Mouse (Mus musculus) neutrophil, adult 83 days (primary cell): ENCODE results near the gene Sdc4. TPM values are rescaled to one million over a fixed set of nuclear protein-coding genes. Genes with fewer than 3 reads are reported as not detected.

ENCODE experiments used
- total RNA-seq, 2 experiments: library from RNA; stranded (reverse); gene quantifications; one replicate each; pipeline ENCODE4 v1.2.4; 2023

The Sdc4 gene
- total RNA-seq, result 1 to 10 TPM; 1.3 to 1.4 TPM

GRCm38 (mm10) chr2:164443460-164444000, at the start of gene Sdc4:
Gene Sdc4 (minus strand): TSS chr2:164443887.

GRCm38 (mm10) chr2:164485681-164486257, 42.1 kb upstream of the Sdc4 start, which contains the start of gene Dbndd2:
Gene Dbndd2 (plus strand): TSS chr2:164486106.

GRCm38 (mm10) chr2:164473624-164474023, 29.9 kb upstream of the Sdc4 start, which contains the start of gene Trp53tg5:
Gene Trp53tg5 (minus strand): TSS chr2:164473724.

GRCm38 (mm10) chr2:164460745-164461551, 17.3 kb upstream of the Sdc4 start, which contains the start of gene Gm20458:
Gene Gm20458 (plus strand): TSS chr2:164460967.

DNA sequence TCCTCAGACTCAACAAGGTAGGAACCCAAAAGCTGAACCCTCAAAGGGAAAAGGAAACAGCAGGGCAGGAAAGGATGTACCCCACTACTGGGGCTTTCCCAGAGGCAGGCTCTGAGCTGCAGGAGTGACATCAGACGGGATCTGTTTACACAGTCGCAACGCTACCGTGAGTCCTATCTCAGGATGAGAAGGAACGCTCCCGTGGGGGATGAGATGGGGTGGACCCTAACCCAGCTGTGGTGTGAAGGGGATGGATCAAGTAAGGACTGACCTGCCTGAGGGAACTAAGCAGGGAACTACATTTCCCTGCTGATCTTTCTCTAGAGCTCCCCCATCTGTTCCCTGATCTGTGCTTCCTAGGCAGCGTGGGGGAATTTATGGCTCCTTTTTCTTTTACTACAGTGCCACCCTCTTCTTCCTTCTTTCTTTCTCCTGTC, 13.2 kb upstream of the Sdc4 start, which contains the start of gene Sys1:
Gene Sys1 (plus strand): TSS at position 101 of the 437 bp plus-strand sequence.

GRCm38 (mm10) chr2:164405060-164405459, 38.6 kb downstream of the Sdc4 start, which contains the start of gene Matn4:
Gene Matn4 (minus strand): TSS chr2:164405160.

GRCm38 (mm10) chr2:164402906-164403305, 40.8 kb downstream of the Sdc4 start, which contains the start of gene Rbpjl:
Gene Rbpjl (plus strand): TSS chr2:164403141.

DNA sequence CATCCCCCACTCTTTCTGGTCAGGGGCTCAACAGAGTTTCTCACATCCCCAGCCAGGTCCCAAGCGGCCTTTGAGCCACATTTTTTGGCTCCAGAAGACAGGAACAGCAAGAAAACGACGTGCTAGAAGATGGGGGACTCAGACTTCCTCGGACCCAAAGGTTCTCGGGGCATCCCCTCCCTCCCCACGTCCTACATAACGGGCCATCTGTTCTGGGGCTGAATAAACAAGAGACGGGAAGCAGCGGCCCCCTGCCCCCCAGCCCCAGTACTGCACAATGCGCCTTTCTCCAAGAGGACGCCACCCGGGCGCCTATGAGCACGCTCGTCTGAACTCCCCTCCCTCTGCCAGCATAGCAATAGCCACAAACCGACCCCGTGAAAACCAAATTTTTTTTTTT, 54.7 kb downstream of the Sdc4 start, which contains the start of gene Slpi:
Gene Slpi (minus strand): TSS at position 76 of the 400 bp plus-strand sequence.

Other genes with a start within 250 kb of the Sdc4 start
- gene Wfdc15a, start 243.8 kb downstream of the Sdc4 start, total RNA-seq, result not detected
- not detected for gene Wfdc15b, start 222.2 kb downstream of the Sdc4 start, total RNA-seq
- gene Svs2, start 205.4 kb downstream of the Sdc4 start, total RNA-seq, result not detected
- gene Svs3b, start 187.2 kb downstream of the Sdc4 start, total RNA-seq, result not detected
- gene Svs4, start 165.4 kb downstream of the Sdc4 start, total RNA-seq, result not detected
- gene Svs3a, start 154.6 kb downstream of the Sdc4 start, total RNA-seq, result not detected
- gene Svs6, start 127.1 kb downstream of the Sdc4 start, total RNA-seq, result not detected
- gene Svs5, start 111.1 kb downstream of the Sdc4 start, total RNA-seq, result not detected
- gene Slpi, start 54.8 kb downstream of the Sdc4 start, total RNA-seq, result 100 to 1,000 TPM; 492 to 509 TPM
- gene Rbpjl, start 40.7 kb downstream of the Sdc4 start, total RNA-seq, result not detected
- not detected for gene Matn4, start 38.7 kb downstream of the Sdc4 start, total RNA-seq
- 10 to 100 TPM; 26.3 to 27.8 TPM for gene Sys1, start 13.1 kb upstream of the Sdc4 start, total RNA-seq
- 1 to 10 TPM in 1 of 2 experiments, not detected in 1; 1.7 TPM for gene Gm20458, start 17.1 kb upstream of the Sdc4 start, total RNA-seq
- gene Trp53tg5, start 29.8 kb upstream of the Sdc4 start, total RNA-seq, result not detected
- 1 to 10 TPM; 2.1 to 2.7 TPM for gene Dbndd2, start 42.2 kb upstream of the Sdc4 start, total RNA-seq
- gene Pigt, start 53.6 kb upstream of the Sdc4 start, total RNA-seq, result 10 to 100 TPM; 51.9 to 55.3 TPM
- not detected for gene Wfdc2, start 118.5 kb upstream of the Sdc4 start, total RNA-seq
- not detected for gene Spint3, start 129.6 kb upstream of the Sdc4 start, total RNA-seq
- gene Wfdc6a, start 141.6 kb upstream of the Sdc4 start, total RNA-seq, result not detected
- not detected for gene Eppin, start 149.7 kb upstream of the Sdc4 start, total RNA-seq
- gene Wfdc6b, start 169.6 kb upstream of the Sdc4 start, total RNA-seq, result not detected
- gene Wfdc8, start 169.7 kb upstream of the Sdc4 start, total RNA-seq, result not detected
- gene Wfdc16, start 194.9 kb upstream of the Sdc4 start, total RNA-seq, result not detected
- gene Wfdc10, start 212.2 kb upstream of the Sdc4 start, total RNA-seq, result 10 to 100 TPM; 13.6 to 15.0 TPM
- not detected for gene Wfdc9, start 212.7 kb upstream of the Sdc4 start, total RNA-seq
- gene Wfdc11, start 230.2 kb upstream of the Sdc4 start, total RNA-seq, result not detected
- not detected for gene Wfdc13, start 241.2 kb upstream of the Sdc4 start, total RNA-seq